Mouse (Mus musculus) urinary bladder, postnatal 25 days (tissue): ENCODE results near the gene Gabbr2.
"Not testable (repeated sequence)": the region's sequence is repeated elsewhere in the genome, so short reads cannot be mapped to it uniquely, and the experiment has no call there.

ENCODE experiments used
- DNase-seq: peaks from one replicate; pipeline ENCODE4 v3.0.0; 2022; ENCODE audit warnings: low spot score

Gabbr2 gene

DNA sequence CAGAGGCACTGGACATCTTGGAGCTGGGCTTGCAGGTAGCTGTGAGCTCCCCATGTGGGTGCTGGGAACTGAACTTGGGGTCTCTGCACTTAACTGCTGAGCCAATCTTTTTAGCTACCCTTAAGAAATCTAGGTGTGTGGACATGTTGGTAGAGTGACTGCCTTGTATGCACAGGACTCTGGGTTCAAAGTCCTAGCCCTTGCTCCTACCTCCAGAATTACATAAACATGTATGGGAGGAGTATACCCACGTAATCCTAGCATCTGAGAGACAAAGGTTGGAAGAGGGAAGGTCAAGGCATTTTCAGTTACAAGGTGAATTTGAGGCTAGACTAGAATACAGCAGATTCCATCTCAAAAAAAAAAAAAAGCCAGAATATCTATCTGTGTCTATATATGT, 336.4 kb downstream of the Gabbr2 start:
- no peak for DNase-seq

DNA sequence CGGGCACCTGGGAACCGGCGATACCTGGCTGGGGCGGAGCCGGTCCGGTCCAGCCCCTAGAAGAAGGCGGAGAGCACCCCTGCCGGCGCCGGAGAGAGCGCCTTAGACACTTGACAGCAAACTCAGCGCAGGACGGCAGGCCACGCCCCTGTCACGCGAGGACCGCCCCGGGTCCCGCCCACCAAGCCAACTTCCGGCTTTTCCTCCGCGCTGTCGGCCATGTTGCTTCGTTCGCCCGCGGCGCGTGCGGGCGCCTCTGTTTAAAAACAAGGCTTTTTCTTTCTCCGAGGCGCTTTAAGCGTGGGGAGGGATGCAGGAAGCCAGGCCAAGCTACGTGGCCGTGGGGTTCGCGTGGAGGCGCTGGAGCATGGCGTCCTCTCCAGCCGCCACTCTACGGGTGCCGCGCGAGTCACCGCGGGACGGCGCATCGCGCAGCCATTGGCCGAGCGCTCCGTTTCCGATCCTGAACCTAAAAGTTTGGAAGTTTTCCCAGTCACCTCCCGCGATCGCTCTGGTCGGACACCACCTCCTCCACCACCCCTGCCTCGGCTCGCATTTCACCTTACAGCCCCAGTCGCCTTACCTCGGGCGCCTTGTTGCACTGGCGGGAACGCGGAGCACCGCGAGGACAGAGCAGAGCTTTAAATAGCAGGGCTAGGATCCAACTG, 341.5 kb downstream of the Gabbr2 start, which contains the start of gene Tbc1d2:
TSS of gene Tbc1d2 (minus strand) at position 124 of the 668 bp plus-strand sequence.
- peak; percentile 94 for DNase-seq

GRCm38 (mm10) chr4:46649161-46649560, 342.5 kb downstream of the Gabbr2 start:
- no peak for DNase-seq

GRCm38 (mm10) chr4:46643676-46644112, 348.0 kb downstream of the Gabbr2 start:
- DNase-seq: no peak

GRCm38 (mm10) chr4:46642924-46643675, 348.6 kb downstream of the Gabbr2 start:
- DNase-seq: no peak

DNA sequence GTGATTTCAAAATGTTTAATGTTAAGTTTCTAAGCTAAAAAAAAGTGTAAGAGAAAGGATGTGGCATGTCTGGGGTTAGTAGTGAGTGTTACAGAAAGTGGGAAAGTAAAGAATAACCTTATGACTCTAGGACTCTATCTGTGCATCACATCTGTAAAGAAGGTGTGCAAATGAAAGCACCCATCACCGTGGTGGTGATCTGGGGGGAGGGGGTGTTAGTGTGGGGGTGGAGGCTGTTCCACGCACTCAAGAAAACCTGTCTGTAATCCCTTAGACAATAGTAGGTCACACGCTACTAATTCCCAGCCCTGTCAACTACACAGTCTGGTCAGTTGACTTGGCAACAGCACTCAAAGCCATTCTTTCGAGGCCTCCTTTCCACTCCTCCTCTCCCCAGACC, 350.4 kb downstream of the Gabbr2 start:
- DNase-seq: no peak

DNA sequence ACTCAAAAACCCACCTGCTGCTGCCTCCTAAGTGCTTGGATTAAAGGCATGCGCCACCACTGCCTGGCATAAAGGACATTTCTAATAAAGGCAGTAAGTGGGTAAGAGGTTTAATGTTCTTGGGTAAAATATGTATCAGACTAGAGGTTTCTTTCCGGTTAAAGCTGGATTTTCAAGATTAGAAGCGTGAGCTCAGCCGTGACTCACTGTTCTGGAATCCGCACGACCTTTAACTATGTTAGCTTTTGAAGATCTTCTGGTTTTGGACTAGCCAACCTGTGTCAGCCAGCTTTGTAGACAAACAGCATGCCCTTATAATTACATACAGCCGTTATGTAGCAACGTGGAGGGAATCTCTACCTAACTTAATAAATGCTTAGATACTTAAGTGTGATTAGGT, 351.8 kb downstream of the Gabbr2 start:
- no peak for DNase-seq

GRCm38 (mm10) chr4:46637250-46637649, 354.4 kb downstream of the Gabbr2 start:
- DNase-seq: not testable (repeated sequence)

GRCm38 (mm10) chr4:46635702-46636430, 355.8 kb downstream of the Gabbr2 start:
- no peak for DNase-seq

DNA sequence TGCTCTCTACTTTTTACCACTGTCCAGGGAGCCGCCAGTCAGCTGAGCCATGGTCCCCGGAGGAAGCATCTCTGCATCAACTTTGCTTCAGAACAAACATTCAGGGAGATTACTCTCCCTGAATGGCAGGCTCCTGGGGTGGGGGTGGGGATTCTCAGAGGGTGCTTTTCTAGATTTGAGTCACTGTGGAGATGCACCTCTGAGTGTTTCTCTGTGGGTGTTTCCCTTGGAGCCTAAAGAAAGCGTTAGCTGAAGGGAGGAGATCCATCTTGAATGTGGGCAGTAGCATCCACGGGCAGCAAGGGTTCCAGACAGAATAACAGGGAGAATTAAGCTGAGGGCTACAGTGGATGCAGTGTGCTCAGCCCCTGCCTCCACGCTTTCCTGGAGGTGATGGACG, 356.8 kb downstream of the Gabbr2 start:
- no peak for DNase-seq

- not testable (repeated sequence) for DNase-seq
These were observed 358.1 kb downstream of the Gabbr2 start for GRCm38 (mm10) chr4:46633565-46633964.

- DNase-seq: no peak
These were observed 359.2 kb downstream of the Gabbr2 start for GRCm38 (mm10) chr4:46632465-46632864.

GRCm38 (mm10) chr4:46630390-46630789, 361.3 kb downstream of the Gabbr2 start:
- DNase-seq: no peak

- DNase-seq: no peak
These were observed 362.8 kb downstream of the Gabbr2 start for GRCm38 (mm10) chr4:46628873-46629272.

- DNase-seq: no peak
These were observed 363.6 kb downstream of the Gabbr2 start for GRCm38 (mm10) chr4:46628081-46628480.

GRCm38 (mm10) chr4:46625101-46625500, 366.6 kb downstream of the Gabbr2 start:
- DNase-seq: no peak

- no peak for DNase-seq
These were observed 368.7 kb downstream of the Gabbr2 start for GRCm38 (mm10) chr4:46623007-46623406.

DNA sequence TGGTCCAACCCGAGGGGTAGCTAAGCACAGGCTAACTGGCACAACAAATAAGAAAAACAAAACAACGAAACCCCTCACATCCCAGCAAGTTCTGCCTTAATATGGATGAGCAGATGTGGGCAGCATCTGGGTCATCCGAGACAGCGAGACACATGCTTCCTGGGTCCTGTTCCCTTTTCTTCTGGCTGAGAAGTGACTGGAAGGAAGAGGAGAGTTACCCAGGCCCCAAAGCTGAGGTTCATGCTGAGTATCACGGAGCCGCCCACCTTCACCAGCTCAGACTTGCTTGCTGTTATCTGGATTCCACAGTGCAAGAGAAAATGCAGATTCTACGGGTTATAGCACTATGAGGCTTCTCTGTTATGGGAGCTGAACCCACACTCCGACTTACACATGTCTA, 370.7 kb downstream of the Gabbr2 start:
- DNase-seq: no peak

GRCm38 (mm10) chr4:46620330-46620729, 371.3 kb downstream of the Gabbr2 start:
- no peak for DNase-seq

DNA sequence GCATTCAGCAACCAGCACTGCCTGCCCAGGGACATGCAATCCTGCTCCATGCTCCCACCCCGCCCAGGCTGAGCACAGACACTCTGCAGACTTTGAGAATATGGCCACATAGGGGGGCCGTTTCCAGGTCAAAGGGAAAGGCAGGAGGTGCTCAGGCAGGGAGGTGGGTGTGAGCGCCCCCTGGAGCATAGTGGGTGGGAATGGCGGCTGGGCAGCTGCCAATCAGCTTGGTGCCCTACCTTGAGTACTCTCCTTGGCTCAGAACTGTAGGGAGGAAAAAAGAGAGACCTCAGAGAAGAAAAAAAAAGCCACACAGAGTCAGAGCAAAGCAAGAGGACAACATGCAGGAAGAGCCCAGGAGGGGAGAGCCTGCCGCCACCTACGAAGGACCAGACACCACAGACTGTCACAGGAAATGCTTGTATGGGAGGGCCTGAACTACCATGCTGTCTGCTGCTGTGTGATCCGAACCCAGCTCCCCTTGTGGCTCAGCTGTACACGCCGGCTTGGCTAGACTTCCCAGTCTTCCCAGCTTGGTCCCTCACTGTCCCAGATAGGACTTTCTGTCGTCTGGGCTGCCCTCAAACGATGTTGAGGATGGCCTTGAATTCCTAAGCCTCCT, 373.4 kb downstream of the Gabbr2 start:
- no peak for DNase-seq

GRCm38 (mm10) chr4:46617408-46617807, 374.3 kb downstream of the Gabbr2 start:
- no peak for DNase-seq

- DNase-seq: no peak
These were observed 377.0 kb downstream of the Gabbr2 start for GRCm38 (mm10) chr4:46614641-46615040.
